Mouse (Mus musculus) forebrain, embryonic 12.5 days (tissue): ENCODE data around the gene Thoc6. TPM values are rescaled to one million over a fixed set of nuclear protein-coding genes. Genes with fewer than 3 reads are reported as not detected.
A peak's percentile ranks its signal among the peaks of the same experiment; 100 is the strongest.

Source experiments
- ATAC-seq: fragments of 200-750 bp; cut with Nextera tagmentation; 2 replicates; pipeline ENCODE4 v1.8.0; 2017; ENCODE audit warnings: moderate TSS enrichment; ENCODE audit not compliant: low FRiP score
- H3K27ac ChIP-seq: fragments of 300-500 bp; sonication (generic); 2 replicates; pipeline ENCODE4 v1.5.1; 2016; ENCODE audit warnings: mild to moderate bottlenecking
- H3K27me3 ChIP-seq: fragments of 300-500 bp; sonication (generic); 2 replicates; pipeline ENCODE4 v1.6.1; 2016; ENCODE audit warnings: mild to moderate bottlenecking
- H3K36me3 ChIP-seq: fragments of 300-500 bp; sonication (generic); replicated peaks from 2 replicates; pipeline ENCODE4 v1.6.1; 2016; ENCODE audit warnings: mild to moderate bottlenecking
- H3K4me1 ChIP-seq: fragments of 300-500 bp; sonication (generic); 2 replicates; pipeline ENCODE4 v1.6.1; 2016
- H3K4me2 ChIP-seq: fragments of 300-500 bp; sonication (generic); 2 replicates; pipeline ENCODE4 v1.6.1; 2016; ENCODE audit warnings: mild to moderate bottlenecking, moderate library complexity
- H3K4me3 ChIP-seq: fragments of 300-500 bp; sonication (generic); replicated peaks from 2 replicates; pipeline ENCODE4 v1.5.1; 2016; ENCODE audit warnings: mild to moderate bottlenecking
- H3K9ac ChIP-seq: fragments of 300-500 bp; sonication (generic); 2 replicates; pipeline ENCODE4 v1.6.1; 2016; ENCODE audit warnings: mild to moderate bottlenecking
- H3K9me3 ChIP-seq: fragments of 300-500 bp; sonication (generic); 2 replicates; pipeline ENCODE4 v1.6.1; 2016
- whole genome bisulfite sequencing: fragments of 180-500 bp; shearing (Covaris S2); methylation state at CpG from one replicate; pipeline ENCODE4 v1.1.7; 2016; 5-methylcytosine and 5-hydroxymethylcytosine counted together
- polyA plus RNA-seq: library from polyadenylated mRNA; unstranded; fragments of >200 nt; fragmentation: Nextera tagmentation; extraction: Ambion mirVana; gene quantifications from 2 replicates; pipeline ENCODE4 v1.2.1, GENCODE M21; 2016

The Thoc6 gene
- polyA plus RNA-seq, 1 experiment from 2014 or later, result 49.7 TPM

DNA sequence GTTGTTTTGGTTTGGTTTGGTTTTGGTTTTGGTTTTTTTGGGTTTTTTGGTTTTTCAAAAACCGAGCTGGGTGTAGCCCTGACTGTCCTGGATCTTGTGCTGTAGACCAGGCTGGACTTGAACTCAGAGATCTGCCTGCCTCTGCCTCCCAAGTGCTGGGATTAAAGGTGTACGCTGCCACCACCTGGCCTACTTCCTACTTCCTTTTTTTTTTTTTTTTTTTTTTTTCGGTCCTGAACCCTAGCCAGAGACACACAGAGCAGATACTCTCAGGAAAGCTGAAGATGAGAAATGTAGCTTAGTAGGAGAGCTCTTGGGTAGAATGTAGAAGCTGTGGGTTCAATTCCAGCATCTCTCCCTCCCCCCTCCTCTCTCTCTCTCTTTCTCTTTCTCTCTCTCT lies 15.2 kb downstream of the Thoc6 start:
- H3K4me2 ChIP-seq, result no peak overlapping the region

DNA sequence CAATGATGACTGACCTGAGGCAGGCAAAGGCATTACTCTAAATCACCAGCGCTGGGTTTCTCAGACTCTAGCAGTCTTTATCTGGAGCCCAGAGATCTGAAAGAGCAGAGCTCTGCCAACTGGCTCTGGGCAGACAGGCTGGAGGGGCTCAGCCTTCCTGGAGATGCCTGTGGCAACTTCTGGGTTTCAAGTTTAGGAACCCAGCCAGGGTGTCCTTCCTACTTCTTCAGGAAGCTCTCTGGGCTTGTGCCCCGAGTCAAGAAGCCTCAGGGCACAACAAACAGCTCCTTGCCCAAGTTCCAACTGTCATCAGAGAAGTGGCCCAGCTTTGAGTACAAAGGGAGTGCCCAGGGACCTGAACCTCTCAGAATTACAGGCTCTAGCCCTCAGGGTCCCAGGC lies 19.3 kb downstream of the Thoc6 start:
- no peak overlapping the region for H3K4me3 ChIP-seq
- H3K4me1 ChIP-seq, result no peaks in the 10 kb centered on the region
- no peaks in the 10 kb centered on the region for H3K9me3 ChIP-seq
- no peaks in the 10 kb centered on the region for H3K36me3 ChIP-seq
- no peak overlapping the region for H3K9ac ChIP-seq
- 72% methylated on average over 2 of the region's 2 CpGs for WGBS
- H3K27me3 ChIP-seq, result peaks cover 21% of the 10 kb centered on the region
- no peak overlapping the region for H3K27ac ChIP-seq
- ATAC-seq, result no peak
- no peak overlapping the region for H3K4me2 ChIP-seq

More for the DNA sequence above, 15.2 kb downstream of the Thoc6 start:
- no peak for ATAC-seq
- Histone ChIP-seq H3K27ac (no peak overlapping the region), H3K4me3 (no peak overlapping the region), H3K36me3 (no peaks in the 10 kb centered on the region), H3K9ac (no peak overlapping the region), H3K27me3 (peaks cover 58% of the 10 kb centered on the region), H3K9me3 (no peaks in the 10 kb centered on the region), H3K4me1 (peaks cover 2% of the 10 kb centered on the region; the same call in 1 of the 2 replicates)
- 64% methylated on average over 3 of the region's 3 CpGs for WGBS

DNA sequence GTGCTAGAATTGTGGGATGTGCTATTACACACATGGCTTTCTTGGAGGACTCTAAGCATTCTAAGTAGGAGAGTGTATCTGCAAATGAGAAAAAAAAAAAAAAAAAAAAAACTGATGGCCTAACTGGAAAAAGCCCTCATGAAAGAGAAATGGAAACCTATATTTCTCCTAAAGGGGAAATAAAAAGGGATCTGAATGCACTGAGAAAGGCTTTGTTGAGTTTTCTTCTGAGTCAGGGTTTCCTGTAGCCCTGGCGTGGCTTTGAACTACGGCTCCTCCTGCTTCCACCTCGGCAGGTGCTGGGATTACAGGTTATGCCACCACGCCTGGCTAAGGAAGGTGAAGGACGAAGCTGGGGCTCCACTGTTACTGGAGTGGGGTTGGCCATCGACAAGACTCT lies 19.7 kb downstream of the Thoc6 start:
- ATAC-seq, result no peak
- Histone ChIP-seq H3K4me3 (no peak overlapping the region), H3K9ac (no peak overlapping the region), H3K27ac (no peak overlapping the region), H3K4me2 (no peak overlapping the region), H3K27me3 (peaks cover 17% of the 10 kb centered on the region), H3K4me1 (no peaks in the 10 kb centered on the region), H3K36me3 (no peaks in the 10 kb centered on the region), H3K9me3 (no peaks in the 10 kb centered on the region)
- 70% methylated on average over 6 of the region's 6 CpGs for WGBS

DNA sequence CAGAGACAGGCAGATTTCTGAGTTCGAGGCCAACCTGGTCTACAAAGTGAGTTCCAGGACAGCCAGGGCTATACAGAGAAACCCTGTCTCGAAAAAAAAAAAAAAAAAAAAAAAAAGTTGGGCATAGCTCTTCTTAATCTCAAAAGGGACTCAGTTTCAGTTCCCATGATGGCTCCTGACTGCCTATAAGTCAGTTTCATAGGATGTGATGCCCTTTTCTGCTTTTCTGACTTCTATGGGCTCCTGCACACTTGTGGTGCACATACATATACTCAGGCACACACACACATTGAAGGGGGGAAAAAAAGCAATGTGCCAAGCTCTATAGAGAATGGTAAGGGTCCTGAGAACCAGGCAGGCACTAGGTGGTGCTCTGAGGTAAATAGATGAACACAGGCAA lies 20.4 kb downstream of the Thoc6 start:
- Histone ChIP-seq H3K4me3 (no peak overlapping the region), H3K9me3 (no peaks in the 10 kb centered on the region), H3K4me2 (no peak overlapping the region), H3K4me1 (no peaks in the 10 kb centered on the region), H3K9ac (no peak overlapping the region), H3K36me3 (no peaks in the 10 kb centered on the region), H3K27me3 (peaks cover 14% of the 10 kb centered on the region), H3K27ac (no peak overlapping the region)
- ATAC-seq, result no peak
- WGBS, result 81% methylated on average over 2 of the region's 2 CpGs

DNA sequence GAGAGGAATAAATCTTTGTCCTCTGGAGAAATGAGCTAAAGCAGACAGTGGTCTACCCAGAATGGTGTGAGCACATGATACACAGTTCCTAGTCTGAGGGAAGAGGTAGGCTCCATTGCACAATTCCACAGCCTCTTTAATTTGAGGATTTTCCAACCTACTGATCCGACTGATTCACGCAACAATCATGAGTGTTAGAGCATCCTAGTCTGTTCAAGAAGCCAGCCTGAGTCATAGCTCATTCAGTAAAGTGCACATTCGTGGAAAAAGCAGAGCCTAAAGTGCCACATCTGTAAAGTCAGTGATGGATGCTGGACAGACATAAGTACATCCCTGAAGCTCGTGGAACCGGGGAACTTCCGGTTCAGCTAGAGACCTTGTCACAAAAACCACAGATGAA lies 22.3 kb downstream of the Thoc6 start:
- no peaks in the 10 kb centered on the region for H3K4me1 ChIP-seq
- ATAC-seq, result no peak
- no peaks in the 10 kb centered on the region for H3K36me3 ChIP-seq
- no peak overlapping the region for H3K4me3 ChIP-seq
- 84% methylated on average over 6 of the region's 6 CpGs for WGBS
- no peak overlapping the region for H3K4me2 ChIP-seq
- H3K9me3 ChIP-seq, result no peaks in the 10 kb centered on the region
- peaks cover 16% of the 10 kb centered on the region for H3K27me3 ChIP-seq
- no peak overlapping the region for H3K27ac ChIP-seq
- H3K9ac ChIP-seq, result no peak overlapping the region

DNA sequence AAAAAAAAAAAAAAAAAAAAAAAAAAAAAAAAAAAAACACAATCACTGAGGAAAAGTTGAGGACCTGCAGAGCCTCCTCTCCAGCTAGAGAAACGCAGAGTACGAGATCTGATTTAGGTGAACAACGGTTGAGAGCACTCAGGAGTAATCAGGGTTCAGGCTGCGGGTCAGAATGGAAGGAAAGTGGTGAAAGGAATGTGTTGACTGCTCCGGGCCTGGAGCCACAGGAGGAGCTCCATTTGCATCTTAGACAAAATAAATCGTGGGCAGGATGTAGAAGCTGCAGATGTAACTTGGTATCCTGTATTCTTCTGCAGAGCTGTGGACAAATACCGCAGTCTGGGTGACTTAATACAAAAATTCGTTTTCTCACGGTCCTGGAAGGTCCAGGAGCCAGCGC lies 27.8 kb downstream of the Thoc6 start:
- no peaks in the 10 kb centered on the region for H3K9me3 ChIP-seq
- 32% methylated on average over 10 of the region's 10 CpGs for WGBS
- H3K4me3 ChIP-seq, result no peak overlapping the region
- ATAC-seq, result no peak
- no peak overlapping the region for H3K9ac ChIP-seq
- H3K27ac ChIP-seq, result no peak overlapping the region
- H3K36me3 ChIP-seq, result no peaks in the 10 kb centered on the region
- H3K4me2 ChIP-seq, result no peak overlapping the region
- peaks cover 10% of the 10 kb centered on the region for H3K4me1 ChIP-seq
- peaks cover 45% of the 10 kb centered on the region for H3K27me3 ChIP-seq

DNA sequence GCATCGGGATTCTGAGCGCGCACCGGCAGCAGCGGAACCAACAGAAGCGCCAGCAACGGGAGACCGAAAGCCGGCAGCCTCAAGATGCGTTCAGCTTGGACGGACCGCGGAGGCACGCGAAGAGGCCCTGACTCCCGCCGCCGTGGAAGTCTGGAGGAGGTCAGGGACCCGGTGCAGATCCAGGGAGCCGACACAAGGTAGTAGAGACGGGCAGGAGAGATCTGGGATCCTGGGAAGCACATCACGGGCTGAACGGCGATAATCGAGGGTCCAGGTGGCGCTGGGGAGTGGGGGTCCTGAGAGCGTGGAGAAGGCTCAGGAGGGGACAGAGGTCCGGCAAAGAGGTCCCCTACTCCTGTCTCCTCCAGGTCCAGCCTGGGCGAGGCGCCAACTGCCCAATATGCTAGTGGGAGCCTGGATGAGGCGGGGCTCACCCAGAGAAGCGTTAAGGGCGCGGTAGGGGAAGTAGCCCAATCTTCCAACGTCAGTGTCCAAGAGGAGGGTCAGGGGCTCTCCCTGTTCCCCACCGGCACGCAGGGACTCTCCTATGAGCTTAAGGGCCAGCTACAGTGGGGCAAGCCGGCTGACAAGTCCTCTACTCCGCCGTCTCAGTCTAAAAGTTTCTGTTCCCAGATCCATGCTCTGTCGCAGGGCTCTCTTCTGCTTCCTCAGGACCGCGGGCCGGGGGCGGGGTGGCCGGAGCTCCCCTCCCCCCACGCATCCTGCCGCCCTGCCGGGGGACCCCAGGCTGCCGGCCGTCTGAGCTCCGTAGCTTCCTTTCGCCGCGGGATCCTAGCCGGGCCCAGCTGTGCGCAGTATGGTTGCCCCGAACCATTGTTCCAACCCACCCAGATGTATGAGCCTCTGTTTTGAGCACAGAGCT lies 28.8 kb downstream of the Thoc6 start, which contains the start of gene Mmp25:
Mmp25 (minus strand) TSS at position 665 of the 883 bp plus-strand sequence.
- WGBS, result under 1% methylated on average over 57 of the region's 58 CpGs
- H3K4me3 ChIP-seq, result peak within 1 kb of the TSS; percentile 39
- H3K27ac ChIP-seq, result no peak within 1 kb of the TSS
- no peaks in the 10 kb centered on the region for H3K9me3 ChIP-seq
- H3K4me1 ChIP-seq, result peaks cover 10% of the 10 kb centered on the region
- peak within 1 kb of the TSS; percentile 53 for H3K9ac ChIP-seq
- peak within 1 kb of the TSS; percentile 70 for H3K4me2 ChIP-seq
- no peaks in the 10 kb centered on the region for H3K36me3 ChIP-seq
- H3K27me3 ChIP-seq, result peaks cover 45% of the 10 kb centered on the region
- no peak for ATAC-seq

DNA sequence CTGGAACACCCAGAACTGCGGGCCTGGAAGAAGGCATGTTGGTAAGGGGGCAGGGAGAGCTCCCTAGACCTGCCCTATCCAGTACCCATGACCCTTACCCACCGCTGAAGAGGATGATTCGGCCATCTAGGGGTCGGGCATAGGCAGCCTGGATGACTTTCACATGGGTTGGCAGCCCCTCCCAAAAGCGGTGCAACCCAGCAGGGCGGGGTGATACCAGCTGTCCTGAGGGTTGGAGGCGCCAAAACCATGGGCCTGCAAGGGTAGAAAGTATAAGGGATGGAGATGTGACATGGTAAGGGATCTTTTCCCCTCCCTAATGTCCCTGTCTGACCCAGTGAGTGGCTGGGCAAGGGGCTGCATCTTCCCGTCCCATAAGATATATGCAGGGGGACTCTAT lies 42.4 kb downstream of the Thoc6 start:
- H3K9ac ChIP-seq, result no peak overlapping the region
- H3K4me1 ChIP-seq, result peaks cover 4% of the 10 kb centered on the region; the same call in 1 of the 2 replicates
- no peak overlapping the region for H3K27ac ChIP-seq
- H3K27me3 ChIP-seq, result no peaks in the 10 kb centered on the region
- 82% methylated on average over 8 of the region's 8 CpGs for WGBS
- H3K4me3 ChIP-seq, result no peak overlapping the region
- H3K4me2 ChIP-seq, result no peak overlapping the region
- no peaks in the 10 kb centered on the region for H3K36me3 ChIP-seq
- ATAC-seq, result no peak
- H3K9me3 ChIP-seq, result no peaks in the 10 kb centered on the region

DNA sequence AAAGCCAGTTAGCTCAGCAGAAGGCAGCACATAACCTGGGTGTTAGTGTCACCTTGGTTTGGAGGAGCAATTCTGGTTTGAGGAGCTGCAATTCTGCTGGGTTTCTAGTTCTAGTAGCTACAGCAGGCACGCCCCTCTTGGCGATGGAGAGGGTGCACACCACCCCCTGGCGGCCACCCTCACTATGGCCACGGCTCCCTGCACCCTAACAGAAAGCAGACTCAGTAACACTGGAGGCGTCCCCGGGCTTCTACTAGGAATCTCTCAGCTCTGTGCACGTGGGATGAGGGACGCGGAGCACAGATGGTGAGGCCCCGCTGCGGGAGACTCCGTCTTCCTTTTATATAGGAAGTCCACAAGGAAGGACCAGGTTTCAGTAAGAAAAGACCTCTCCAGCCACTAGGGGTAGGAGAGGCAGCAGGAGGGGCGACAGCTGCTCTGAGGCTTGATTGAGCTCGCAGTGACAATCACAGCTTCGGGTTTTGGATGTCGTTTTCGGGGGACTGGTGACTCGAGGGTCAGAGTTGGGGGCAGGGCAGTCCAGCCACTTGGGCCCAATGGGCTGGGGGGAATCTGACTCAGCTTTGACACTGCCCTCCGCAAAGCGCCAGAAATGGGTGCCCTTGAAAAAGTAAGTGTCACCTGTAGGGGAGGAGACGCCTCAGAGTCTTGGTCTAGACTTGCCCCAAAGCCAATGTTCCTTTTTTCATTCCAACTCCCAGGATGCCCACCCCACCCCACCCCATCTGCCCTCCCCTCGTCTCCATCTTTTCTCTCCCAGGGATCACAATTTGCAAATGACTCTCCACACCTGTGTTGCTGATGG lies 43.3 kb downstream of the Thoc6 start:
- Histone ChIP-seq H3K4me3 (peak overlapping the region; percentile 10; the same call in 1 of the 2 replicates), H3K9me3 (no peaks in the 10 kb centered on the region), H3K27ac (no peak overlapping the region), H3K4me1 (peaks cover 4% of the 10 kb centered on the region; the same call in 1 of the 2 replicates), H3K27me3 (no peaks in the 10 kb centered on the region), H3K36me3 (no peaks in the 10 kb centered on the region), H3K4me2 (peak overlapping the region; percentile 47), H3K9ac (0 out of 2 replicates have a peak overlapping the region, but pooled peaks have one; percentile 21)
- peak; percentile 88 for ATAC-seq
- 17% methylated on average over 22 of the region's 22 CpGs for WGBS

DNA sequence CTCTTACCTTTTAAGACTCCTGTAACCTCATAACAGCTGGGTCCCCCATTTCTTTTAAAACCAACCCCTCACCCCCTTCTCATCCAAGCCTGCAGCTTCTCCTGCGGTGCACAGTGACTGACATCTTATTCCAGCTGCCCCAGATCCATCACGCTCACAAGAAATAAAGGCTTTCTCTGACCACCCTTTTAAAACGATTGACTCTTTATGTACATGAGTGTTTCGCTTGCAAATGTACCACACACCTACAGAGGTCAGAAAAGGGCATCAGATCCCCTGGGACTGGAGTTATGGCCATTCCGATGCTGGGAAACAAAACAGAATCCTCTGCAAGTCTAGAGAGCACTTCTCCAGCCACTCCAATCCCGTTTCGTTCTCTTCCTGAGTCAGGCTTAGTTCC lies 45.9 kb downstream of the Thoc6 start:
- no peak for ATAC-seq
- Histone ChIP-seq H3K27ac (no peak overlapping the region), H3K9ac (no peak overlapping the region), H3K36me3 (no peaks in the 10 kb centered on the region), H3K4me3 (no peak overlapping the region), H3K4me2 (no peak overlapping the region), H3K9me3 (no peaks in the 10 kb centered on the region), H3K27me3 (no peaks in the 10 kb centered on the region), H3K4me1 (peaks cover 4% of the 10 kb centered on the region; the same call in 1 of the 2 replicates)
- 44% methylated on average over 7 of the region's 7 CpGs for WGBS

DNA sequence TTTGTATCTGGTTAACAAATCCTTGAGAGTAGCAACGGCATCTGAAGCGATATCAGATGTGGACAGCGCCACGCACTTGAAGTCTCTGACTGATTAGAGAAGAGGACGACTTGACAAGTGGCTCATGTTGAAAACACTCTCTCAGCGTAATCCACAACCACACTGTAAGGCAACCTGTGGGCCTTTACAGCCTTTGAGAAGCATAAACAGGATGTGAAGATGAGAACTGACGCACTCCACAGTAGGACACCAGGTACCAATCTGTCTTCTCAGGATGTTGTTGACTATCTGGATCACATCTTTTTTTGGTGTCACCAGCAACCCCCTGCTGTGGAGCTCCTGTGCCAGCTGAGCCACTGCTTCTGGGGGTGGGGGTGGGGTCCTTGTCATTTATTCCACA lies 53.3 kb downstream of the Thoc6 start:
- H3K9me3 ChIP-seq, result no peaks in the 10 kb centered on the region
- H3K9ac ChIP-seq, result no peak overlapping the region
- H3K27me3 ChIP-seq, result peaks cover 6% of the 10 kb centered on the region; the same call in 1 of the 2 replicates
- no peaks in the 10 kb centered on the region for H3K36me3 ChIP-seq
- no peak for ATAC-seq
- no peak overlapping the region for H3K4me3 ChIP-seq
- WGBS, result 88% methylated on average over 7 of the region's 7 CpGs
- no peak overlapping the region for H3K4me2 ChIP-seq
- H3K4me1 ChIP-seq, result no peaks in the 10 kb centered on the region
- no peak overlapping the region for H3K27ac ChIP-seq
